Mouse (Mus musculus) liver, embryonic 14.5 days (tissue): ENCODE data around the gene Srrd.

ENCODE experiments used
- CTCF ChIP-seq: IDR thresholded peaks from 2 replicates; pipeline ENCODE4 v1.5.1; 2016; ENCODE audit warnings: antibody characterized with exemption, low read depth, control low read depth
- EP300 ChIP-seq: IDR thresholded peaks from 2 replicates; pipeline ENCODE4 v1.6.1; 2016; ENCODE audit warnings: antibody characterized with exemption, low read depth

GRCm38 (mm10) chr5:112302310-112302709, 40.5 kb downstream of the Srrd start:
- TF ChIP-seq CTCF, result no peak
- TF ChIP-seq EP300, result no peak
